Mouse (Mus musculus): ENCODE results near the gene Gpr35. TPM values are rescaled to one million over a fixed set of nuclear protein-coding genes. Genes with fewer than 3 reads are reported as not detected.
A peak's percentile ranks its signal among the peaks of the same experiment; 100 is the strongest.

Gene Gpr35
- total RNA-seq, 2 experiments from 2014 or later = 0.97 to 1.7 TPM

DNA sequence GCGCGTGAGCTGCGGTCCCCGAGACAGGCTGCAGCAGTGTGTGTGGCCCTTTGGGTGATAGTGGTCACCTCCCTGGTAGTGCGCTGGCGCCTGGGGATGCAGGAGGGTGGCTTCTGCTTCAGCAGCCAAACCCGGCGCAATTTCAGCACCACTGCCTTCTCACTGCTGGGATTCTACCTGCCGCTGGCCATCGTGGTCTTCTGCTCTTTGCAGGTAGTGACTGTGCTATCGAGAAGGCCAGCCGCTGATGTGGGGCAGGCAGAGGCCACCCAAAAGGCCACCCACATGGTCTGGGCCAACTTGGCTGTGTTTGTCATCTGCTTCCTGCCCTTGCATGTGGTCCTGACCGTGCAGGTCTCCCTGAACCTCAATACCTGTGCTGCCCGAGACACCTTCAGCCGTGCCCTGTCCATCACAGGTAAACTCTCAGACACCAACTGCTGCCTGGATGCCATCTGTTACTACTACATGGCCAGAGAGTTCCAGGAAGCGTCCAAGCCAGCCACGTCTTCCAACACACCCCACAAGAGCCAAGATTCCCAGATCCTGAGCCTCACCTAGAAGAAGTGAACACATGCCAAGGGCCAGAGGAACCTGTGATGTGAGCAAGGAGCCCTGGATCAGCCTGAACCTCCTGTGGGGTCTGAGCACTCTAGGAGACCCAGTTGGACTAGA, 32.4 kb downstream of the Gpr35 start:
- DNase-seq = no peak

DNA sequence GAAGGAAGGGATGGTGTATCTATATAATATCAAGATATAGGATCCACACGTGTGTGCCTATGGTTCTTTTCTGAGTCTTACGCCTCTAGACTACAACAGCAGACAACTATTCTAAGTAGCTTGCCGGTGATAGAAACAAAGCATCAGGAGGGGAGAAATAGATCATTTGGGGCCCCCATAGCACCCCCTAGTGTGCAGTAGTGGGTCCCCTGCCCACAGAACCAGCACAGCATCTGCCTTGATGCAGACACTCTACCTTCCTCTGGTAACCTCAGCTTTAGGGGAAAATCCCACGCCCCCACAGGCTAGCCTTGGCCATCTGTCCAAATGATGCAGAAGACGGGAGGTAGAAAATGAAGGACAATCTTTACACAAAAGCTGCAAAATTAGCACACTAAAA, 34.3 kb downstream of the Gpr35 start:
- DNase-seq = no peak

DNA sequence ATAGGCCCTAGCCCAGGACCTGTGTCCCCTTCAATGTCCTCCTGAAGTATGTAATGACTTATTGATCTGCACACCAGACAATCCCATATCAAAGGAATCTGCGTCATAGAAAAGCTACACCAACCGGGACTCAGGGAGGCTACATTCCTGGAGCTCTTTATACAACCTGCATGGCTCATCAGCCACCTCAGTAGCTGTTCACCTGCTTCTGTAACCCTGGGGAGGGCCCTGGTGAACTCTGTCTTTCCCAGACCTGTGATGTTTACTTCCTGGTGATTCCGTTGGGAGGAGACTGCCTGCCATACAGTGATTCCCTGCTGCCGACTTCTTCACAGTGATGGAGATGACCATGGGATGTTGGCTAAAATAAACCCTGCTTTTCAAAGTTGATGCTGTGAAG, 38.2 kb downstream of the Gpr35 start:
- DNase-seq = no peak

DNA sequence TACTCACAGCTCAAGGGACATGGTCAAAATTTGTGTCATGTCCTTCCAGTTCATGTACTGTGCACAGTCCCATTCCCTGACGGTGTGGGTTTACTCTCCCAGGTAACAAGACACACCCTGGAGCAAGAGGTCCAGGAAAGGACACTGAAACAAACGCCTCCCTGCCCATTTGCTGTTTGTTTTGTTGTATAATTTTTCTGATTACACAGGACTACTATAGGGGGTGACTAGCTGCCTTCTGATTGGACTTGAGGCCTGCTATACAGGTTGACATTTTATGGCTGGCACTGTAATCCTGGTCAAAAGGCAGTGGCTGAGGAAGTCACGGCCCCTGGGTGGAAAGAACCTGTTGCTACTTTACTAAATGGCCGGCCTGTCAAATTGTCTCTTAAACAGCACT, 39.2 kb downstream of the Gpr35 start:
- DNase-seq = no peak

DNA sequence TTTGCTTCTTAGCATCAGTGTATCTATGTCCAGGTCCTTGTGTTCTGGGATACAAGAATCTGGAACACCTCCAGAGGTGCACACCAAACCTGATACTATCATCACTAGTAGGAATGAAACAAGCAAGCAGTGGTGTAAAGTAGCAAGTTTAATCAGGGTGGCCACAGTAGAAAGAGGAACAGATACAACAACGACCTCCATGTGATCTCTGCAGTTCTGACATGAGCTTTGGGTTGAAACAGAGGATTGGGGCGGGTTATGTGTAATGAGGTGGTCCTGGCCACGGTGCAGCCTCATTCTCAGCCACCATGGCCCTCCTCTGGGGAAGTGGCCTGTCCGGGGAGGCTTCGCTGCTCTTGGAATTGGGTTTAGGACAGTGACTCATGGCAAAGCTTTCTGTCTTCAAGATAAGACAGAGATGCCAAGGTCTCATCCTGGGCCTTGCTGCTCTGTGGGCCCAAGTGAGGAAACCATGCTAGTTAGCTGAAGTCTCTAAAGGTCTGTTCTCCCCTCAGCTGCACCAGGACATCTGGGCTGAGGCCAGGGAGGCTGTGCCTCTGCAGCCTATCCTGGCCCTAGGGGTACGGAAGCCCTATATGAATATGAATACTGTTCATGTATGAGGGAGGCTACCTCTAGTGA, 41.7 kb downstream of the Gpr35 start:
- peak; percentile 60 for DNase-seq

DNA sequence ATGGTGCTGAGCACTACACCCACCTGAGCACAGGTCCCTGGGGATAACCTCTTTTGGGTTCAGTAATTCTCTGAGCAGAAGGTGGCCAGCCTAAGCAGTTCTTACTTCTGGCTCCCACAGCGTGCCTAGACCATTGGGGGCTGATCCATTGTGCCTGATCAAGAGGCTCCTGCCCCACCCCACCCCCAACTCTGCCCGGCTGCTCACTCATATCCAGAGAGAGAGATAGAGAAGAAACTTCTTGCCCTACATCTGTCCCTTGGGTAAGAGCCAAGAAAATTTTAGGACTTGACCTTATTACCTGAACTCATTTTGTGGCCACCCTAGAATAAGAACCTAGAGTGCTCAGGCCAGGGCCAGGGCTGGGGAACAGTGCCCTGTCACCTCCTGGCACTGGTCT, 42.2 kb downstream of the Gpr35 start:
- no peak for DNase-seq

DNA sequence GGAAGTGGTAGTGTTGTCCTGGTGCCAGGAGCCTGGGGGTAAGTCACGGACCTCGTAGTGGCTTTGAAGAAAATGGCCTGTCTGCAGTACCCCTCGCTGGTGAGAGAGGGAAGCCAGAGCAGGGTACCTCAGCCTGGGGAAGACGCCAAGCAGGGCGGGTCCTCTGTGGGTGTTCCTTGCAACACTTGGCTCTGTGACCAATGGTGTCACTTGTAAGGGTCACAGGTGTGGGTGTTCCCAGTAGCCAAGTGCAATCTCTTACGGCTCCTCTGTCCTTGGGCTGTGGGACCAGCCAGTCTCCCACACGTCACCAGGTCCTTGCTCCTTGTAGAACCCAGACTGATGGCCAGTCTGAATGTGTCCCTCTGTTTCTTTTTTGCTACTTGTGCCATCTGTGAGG, 55.4 kb downstream of the Gpr35 start, which contains the start of gene Aqp12:
Aqp12 (plus strand) TSS at position 274 of the 400 bp plus-strand sequence.
- no peak for DNase-seq

DNA sequence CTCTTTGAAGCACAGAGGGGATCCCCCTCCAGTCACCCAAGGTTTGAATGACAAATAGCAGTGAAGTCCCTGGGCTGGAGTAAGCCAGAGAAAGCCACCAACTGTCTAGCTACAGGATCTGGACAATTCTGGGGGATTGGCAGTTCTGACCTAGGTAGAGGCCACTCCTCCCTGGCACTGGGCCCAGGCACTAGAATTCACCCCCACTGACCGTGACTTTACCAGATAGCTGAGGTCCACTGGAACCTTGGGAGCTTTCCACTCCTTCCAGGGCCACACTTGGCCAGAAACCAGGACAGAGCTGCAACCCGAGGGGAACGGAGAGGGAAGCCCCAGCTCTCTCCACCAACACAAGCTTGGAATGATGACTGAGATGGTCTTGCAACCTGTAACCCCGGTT, 58.5 kb downstream of the Gpr35 start:
- peak; percentile 92 for DNase-seq

DNA sequence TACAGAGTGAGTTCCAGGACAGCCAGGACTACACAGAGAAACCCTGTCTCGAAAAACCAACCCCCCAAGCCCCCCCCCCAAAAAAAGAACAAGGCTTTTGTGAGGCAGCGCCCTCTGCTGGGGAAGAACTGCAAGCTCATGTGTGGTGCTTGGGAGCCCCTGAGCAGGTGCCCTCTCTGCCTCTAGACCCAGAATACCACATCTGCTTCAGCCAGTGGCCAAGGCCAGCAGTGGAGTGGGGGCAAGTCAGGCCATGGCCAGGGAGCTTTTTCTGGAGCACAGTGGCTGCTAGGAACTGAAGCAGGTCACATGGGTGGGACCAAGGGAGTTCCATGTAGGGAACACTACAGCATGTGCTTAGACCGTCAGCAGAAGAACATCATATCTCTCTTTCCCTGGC, 60.1 kb downstream of the Gpr35 start:
- DNase-seq = peak; percentile 52

DNA sequence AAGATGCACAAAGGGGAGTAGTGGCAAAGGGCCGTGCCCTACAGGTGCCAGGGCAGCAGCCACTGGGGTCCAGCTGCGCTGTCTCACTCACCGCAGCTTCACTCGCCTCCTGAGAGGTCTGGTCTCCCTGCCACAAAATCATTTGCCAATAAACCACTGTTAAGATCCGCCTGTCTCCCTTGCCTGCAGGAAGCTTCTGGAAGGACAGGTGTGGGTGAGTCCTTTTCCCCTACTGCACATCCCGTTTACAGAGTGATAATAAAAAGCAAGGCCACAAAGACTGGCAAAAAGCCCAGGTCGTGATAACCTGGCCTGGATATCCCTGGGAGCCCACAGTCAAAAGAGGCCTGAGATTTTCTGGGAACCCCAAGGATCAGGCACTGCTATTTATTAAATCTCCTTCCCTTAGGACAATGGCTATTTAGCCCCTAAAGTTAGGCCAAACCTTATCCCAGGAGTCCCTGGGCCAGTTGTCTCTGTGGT, 61.5 kb downstream of the Gpr35 start:
- peak; percentile 36 for DNase-seq

DNA sequence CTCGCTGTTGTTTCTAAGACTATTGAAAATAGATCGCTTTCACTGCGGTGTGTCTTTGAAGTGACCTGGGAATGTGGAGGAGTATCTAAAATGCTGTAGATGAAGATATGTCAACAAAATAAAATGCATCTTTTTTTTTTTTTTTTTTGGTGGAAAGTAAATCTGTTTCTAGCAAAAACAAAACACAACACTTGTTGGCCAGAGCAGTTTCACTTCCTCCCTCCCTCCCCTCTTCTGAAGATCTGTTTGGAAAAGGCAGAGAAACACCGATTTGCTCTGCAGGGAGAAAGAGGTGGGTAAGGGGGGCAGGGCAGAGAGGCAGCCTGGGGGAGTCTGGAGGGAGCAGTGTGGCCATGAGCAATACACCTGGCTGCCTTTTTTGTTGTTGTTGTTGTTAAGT, 62.7 kb downstream of the Gpr35 start:
- no peak for DNase-seq

DNA sequence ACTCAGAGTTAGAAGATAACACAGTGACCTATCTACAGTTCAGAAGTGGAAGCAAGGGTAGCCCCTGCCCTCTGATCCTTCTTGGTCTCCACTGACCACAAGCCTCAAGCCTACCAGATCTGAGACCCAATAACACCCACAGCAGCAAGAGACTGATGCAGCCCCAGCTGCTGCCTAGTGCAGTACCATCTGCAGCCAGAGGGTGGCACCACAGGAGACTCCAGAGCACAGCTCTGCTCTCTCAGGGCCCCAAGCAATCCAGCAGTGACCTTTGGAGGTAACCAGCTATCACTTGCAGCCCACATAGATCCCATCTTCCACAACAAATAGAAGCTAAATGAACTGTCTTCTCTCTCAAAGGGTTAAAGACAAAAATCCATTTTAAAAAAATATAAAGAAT, 63.8 kb downstream of the Gpr35 start:
- peak; percentile 93 for DNase-seq

DNA sequence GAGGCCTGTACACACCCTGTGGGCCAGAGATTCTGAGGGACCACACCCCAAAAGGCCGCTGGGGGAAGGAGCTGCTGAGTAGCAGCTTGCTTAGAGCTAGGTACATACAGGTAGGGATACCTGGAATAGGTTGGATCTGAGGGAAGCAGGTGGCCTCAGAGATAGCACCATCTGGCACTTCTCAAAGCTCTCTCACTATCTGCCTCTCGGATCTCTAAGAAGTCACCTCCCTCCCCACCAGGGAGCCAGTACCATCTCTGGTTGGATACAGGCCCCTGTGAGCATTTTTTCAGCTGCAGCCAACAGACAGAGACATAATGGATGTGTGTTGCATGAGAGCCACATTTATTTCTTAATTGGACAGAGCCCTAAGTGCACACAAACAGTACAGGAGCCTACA, 64.5 kb downstream of the Gpr35 start:
- DNase-seq = no peak

DNA sequence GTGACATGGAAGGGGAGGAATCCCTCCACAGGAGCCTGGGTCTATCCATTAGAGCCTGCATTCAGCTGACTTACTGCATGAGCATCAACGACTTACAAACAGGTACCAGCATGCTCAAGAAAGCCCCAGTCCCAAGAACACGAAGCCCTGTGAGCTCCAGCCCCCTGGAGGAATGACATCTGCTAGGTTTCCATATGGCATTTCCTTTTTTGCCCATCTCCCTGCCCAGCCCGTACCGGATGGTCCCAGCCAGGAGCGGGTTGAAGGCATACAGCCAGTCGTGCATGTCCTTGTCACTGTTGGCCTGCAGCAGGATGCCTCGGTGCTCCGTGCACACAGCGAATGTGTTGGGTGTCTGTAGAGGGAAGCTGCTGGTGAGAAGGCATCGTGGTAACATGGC, 68.1 kb downstream of the Gpr35 start:
- no peak for DNase-seq

DNA sequence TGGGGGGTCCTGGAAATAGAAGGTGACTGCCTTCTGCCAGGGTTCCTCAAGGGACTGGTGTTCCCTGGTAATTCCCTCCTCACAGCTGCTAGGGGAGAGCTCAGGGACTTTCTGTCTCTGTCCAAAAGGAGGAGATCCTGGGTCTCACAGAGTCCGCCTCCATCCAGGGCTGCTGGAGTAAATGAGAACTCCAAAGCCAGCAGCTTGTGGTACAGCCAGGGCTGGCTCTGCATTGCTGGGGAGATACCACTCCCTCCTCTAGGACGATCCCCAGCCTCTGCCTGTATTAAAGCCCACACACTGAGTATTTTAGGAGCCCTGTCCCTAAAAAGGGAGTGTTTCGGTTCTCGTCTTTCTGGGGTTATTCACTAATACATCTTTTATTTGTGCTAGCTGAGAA, 69.9 kb downstream of the Gpr35 start:
- no peak for DNase-seq

DNA sequence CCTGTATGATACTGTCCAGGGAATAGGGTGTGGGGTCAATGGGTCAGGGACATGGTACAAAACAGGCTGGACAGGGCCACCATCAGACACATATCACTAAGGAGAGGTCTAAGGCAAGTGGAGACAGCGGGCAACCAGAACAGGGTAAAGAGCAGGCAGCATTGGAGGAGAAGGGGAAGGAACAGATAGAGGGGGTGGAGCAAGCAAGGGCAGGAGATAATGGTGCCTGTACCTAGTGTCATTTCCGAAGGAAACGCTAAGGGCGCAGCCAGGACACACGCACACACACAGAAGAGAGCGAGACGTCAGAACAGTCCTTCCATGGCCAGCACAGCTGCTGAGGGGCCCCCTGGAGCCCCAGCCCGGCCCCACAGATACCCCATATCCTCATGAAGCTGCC, 75.9 kb downstream of the Gpr35 start:
- no peak for DNase-seq

DNA sequence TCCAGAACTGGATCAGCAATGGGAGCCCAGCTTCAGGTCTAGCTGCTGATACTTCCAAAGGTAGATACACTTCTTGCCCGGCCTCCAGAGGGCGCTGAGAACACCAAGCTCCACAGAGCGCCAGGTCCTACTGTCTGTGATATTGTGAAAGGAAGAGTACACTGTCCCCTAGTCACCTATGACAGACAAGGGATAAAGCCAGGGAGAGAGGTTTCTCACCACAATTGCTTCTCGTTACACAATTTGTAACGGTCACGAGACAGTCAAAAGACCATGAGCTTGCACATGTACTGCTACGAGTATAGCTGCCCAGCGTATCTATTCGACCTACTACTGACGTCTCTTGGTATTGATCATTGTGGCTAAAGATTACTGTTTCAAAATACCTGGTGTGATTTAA, 78.7 kb downstream of the Gpr35 start:
- DNase-seq = no peak

DNA sequence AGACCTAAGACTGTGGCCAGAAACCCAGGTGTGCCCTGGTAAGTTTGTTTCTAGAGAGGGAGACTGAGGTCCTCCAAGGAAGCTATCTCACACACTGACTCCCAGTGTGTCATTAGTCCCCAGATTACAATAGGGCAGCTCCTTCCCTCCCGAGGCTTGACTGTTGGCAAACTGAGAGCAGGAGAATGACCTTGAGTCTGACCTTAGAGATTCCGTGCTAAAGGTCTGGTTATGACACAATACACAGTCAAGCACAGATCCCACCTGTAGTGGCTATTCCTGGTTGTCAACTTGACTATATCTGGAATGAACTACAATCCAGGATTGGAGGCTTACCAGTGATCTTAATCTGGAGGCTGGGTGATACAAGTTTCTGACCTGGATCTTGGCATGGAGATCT, 79.4 kb downstream of the Gpr35 start:
- no peak for DNase-seq

DNA sequence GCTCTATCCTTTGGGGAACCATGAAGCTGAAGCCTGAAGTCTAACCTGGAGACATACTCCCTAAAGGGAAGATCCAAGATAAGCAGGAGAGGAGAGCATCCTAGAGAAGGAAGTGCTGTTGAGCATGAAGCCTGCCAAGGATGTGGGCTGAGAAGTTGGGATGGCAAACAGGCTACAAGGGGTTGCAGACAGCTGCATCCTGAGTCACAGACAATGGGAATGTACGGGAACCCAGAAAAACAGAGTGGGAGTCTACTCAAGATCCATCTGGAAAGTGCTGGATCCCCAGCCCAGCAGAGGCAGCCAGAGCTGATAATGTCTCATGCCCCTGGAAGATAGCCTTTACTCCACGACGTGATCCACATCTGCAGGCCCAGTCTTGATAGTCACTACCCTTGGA, 80.5 kb downstream of the Gpr35 start:
- no peak for DNase-seq

DNA sequence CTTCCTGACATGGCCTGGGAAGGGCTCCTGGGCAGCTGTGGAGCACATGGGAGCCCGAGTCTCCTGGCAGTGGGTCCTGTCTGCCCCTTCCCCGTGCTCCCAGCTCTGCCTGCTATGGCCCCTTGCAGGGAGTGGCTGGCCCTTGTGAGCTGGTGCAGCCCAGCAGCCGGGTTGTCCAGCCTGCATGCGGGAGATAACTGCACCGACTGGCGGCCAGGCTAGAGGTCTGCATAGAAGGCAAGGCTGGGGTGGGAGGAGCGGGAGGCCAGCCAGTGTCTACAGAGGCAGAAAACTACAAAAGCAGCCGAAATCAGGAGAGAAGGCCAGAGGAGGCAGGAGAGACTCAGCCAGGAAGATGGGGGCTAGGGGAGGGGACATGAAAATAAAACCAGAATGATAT, 83.3 kb downstream of the Gpr35 start:
- DNase-seq = no peak

DNA sequence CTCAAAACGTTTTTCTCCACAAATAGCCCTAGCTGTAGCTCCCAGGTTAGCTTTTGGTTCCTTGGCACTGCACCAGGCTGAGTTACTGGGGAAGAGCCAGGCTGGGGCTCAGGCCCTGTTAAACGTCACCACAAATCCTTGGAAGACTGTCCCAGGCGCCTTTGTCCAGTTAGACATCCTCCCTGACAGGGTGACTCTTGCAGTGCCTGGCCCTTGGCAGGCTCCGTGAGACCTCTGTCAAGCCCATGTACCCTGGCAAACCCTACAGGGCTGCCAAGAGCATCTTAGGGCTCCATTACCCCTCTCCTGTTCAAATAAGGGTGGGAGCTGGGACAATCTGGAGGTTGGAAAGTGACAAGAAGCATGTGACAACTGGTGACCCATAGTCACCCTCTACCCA, 85.3 kb downstream of the Gpr35 start:
- no peak for DNase-seq

All from adrenal gland, postnatal 10 days (tissue).